Mouse (Mus musculus) hindbrain, embryonic 12.5 days (tissue): Measurements from ENCODE around the gene Pspc1. TPM values are rescaled to one million over a fixed set of nuclear protein-coding genes. Genes with fewer than 3 reads are reported as not detected.

ENCODE experiments used
- ATAC-seq: fragments of 200-750 bp; cut with Nextera tagmentation; 2 replicates; pipeline ENCODE4 v1.8.0; 2017; ENCODE audit warnings: moderate TSS enrichment; ENCODE audit not compliant: low FRiP score
- H3K27ac ChIP-seq: fragments of 300-500 bp; sonication (generic); 2 replicates; pipeline ENCODE4 v1.5.1; 2016; ENCODE audit warnings: mild to moderate bottlenecking
- H3K27me3 ChIP-seq: fragments of 300-500 bp; sonication (generic); 2 replicates; pipeline ENCODE4 v1.6.1; 2016; ENCODE audit warnings: mild to moderate bottlenecking
- H3K36me3 ChIP-seq: fragments of 300-500 bp; sonication (generic); 2 replicates; pipeline ENCODE4 v1.6.1; 2016; ENCODE audit warnings: mild to moderate bottlenecking
- H3K4me1 ChIP-seq: fragments of 300-500 bp; sonication (generic); 2 replicates; pipeline ENCODE4 v1.6.1; 2016
- H3K4me2 ChIP-seq: fragments of 300-500 bp; sonication (generic); replicated peaks from 2 replicates; pipeline ENCODE4 v1.6.1; 2016; ENCODE audit warnings: mild to moderate bottlenecking
- H3K4me3 ChIP-seq: fragments of 300-500 bp; sonication (generic); 2 replicates; pipeline ENCODE4 v1.5.1; 2016; ENCODE audit warnings: mild to moderate bottlenecking
- H3K9ac ChIP-seq: fragments of 300-500 bp; sonication (generic); 2 replicates; pipeline ENCODE4 v1.6.1; 2016; ENCODE audit warnings: mild to moderate bottlenecking, moderate library complexity
- H3K9me3 ChIP-seq: fragments of 300-500 bp; sonication (generic); replicated peaks from 2 replicates; pipeline ENCODE4 v1.6.1; 2016; ENCODE audit warnings: mild to moderate bottlenecking
- WGBS: fragments of 180-500 bp; shearing (Covaris S2); methylation state at CpG from one replicate; pipeline ENCODE4 v1.1.7; 2016; 5-methylcytosine and 5-hydroxymethylcytosine counted together
- polyA plus RNA-seq: library from polyadenylated mRNA; unstranded; fragments of >200 nt; fragmentation: Nextera tagmentation; extraction: Ambion mirVana; gene quantifications from 2 replicates; pipeline ENCODE4 v1.2.1, GENCODE M21; 2016

The Pspc1 gene
- polyA plus RNA-seq, 1 experiment from 2014 or later, result 46.2 TPM

- Histone ChIP-seq H3K27ac (no peak overlapping the region), H3K9me3 (no peaks in the 10 kb centered on the region), H3K4me1 (no peaks in the 10 kb centered on the region), H3K27me3 (no peaks in the 10 kb centered on the region), H3K9ac (no peak overlapping the region), H3K4me3 (no peak overlapping the region), H3K4me2 (no peak overlapping the region), H3K36me3 (peaks cover 89% of the 10 kb centered on the region)
- WGBS, result 78% methylated on average over 1 of the region's 1 CpGs
- ATAC-seq, result no peak
These were observed 88.3 kb downstream of the Pspc1 start for GRCm38 (mm10) chr14:56689766-56690165.

GRCm38 (mm10) chr14:56689116-56689515, 89.0 kb downstream of the Pspc1 start:
- peaks cover 89% of the 10 kb centered on the region for H3K36me3 ChIP-seq

GRCm38 (mm10) chr14:56685426-56685825, 92.7 kb downstream of the Pspc1 start:
- no peaks in the 10 kb centered on the region for H3K9me3 ChIP-seq
- H3K36me3 ChIP-seq, result peaks cover 71% of the 10 kb centered on the region
- no peak overlapping the region for H3K9ac ChIP-seq
- no peaks in the 10 kb centered on the region for H3K4me1 ChIP-seq
- no peak overlapping the region for H3K4me2 ChIP-seq
- H3K27me3 ChIP-seq, result no peaks in the 10 kb centered on the region
- 61% methylated on average over 1 of the region's 1 CpGs for WGBS
- no peak overlapping the region for H3K4me3 ChIP-seq
- no peak for ATAC-seq
- H3K27ac ChIP-seq, result no peak overlapping the region

More at GRCm38 (mm10) chr14:56689116-56689515, 89.0 kb downstream of the Pspc1 start:
- no peak overlapping the region for H3K4me2 ChIP-seq
- H3K27me3 ChIP-seq, result no peaks in the 10 kb centered on the region
- no peak for ATAC-seq
- no peaks in the 10 kb centered on the region for H3K9me3 ChIP-seq
- 88% methylated on average over 1 of the region's 1 CpGs for WGBS
- H3K4me3 ChIP-seq, result no peak overlapping the region
- no peaks in the 10 kb centered on the region for H3K4me1 ChIP-seq
- H3K27ac ChIP-seq, result no peak overlapping the region
- H3K9ac ChIP-seq, result no peak overlapping the region

Other genes starting within 250 kb of the Pspc1 start
- 16.5 and 16.8 TPM in 2 replicates for gene Cenpj, start 202.9 kb downstream of the Pspc1 start, polyA plus RNA-seq
- 1.7 and 2.2 TPM in 2 replicates for gene Parp4, start 202.7 kb downstream of the Pspc1 start, polyA plus RNA-seq
- 47.1 and 54.3 TPM in 2 replicates for gene Mphosph8, start 110.1 kb downstream of the Pspc1 start, polyA plus RNA-seq
- 35.5 and 35.8 TPM in 2 replicates for gene Zmym5, start 33.4 kb upstream of the Pspc1 start, polyA plus RNA-seq
- 89.1 and 89.5 TPM in 2 replicates for gene Zmym2, start 108.3 kb upstream of the Pspc1 start, polyA plus RNA-seq